Mouse (Mus musculus): ENCODE data around the gene Hcar1. TPM values are rescaled to one million over a fixed set of nuclear protein-coding genes. Genes with fewer than 3 reads are reported as not detected.

Hcar1 gene
- polyA plus RNA-seq, 1 experiment: 0.05 TPM

GRCm38 (mm10) chr5:123886365-123886764, 6.5 kb upstream of the Hcar1 start:
- Histone ChIP-seq H3K4me1 (ENCODE audit: control insufficient read depth, insufficient read depth, low read length) (no peaks in the 10 kb centered on the region), H3K36me3 (ENCODE audit: control insufficient read depth, insufficient read depth, low read length) (no peaks in the 10 kb centered on the region), H3K27ac (ENCODE audit: control insufficient read depth, insufficient read depth, low read depth, low read length) (no peak overlapping the region), H3K27me3 (ENCODE audit: control insufficient read depth, insufficient read depth, low read length) (no peaks in the 10 kb centered on the region), H3K4me3 (ENCODE audit: control insufficient read depth, low read depth, low read length) (no peak overlapping the region)
- TF ChIP-seq POLR2A (IDR thresholded peaks at IDR 0.05; ENCODE audit: control insufficient read depth, low read depth, low read length): no peak
- no peak for TF ChIP-seq CTCF (IDR thresholded peaks at IDR 0.05; ENCODE audit: control insufficient read depth, insufficient read depth, insufficient replicate concordance, low read depth, low read length)

DNA sequence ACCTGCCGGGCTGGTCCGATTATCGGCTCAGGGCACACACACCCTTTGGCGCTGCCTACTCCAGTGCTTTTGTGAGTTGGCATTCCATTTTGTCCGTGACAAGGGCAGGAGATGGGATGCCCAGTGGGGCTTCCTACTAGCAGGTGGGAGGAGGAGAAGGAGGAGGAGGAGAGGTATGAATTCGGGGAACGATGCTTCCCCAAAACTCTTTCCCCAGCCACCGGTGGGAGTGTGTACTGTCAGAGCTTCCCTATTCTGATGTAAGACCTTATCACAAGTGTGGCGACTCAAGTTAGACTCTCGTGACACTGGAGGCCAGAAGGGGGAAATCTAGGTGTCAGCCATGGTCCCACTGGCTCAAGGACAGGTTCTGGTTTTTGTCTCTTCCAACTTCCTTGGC, 4.5 kb upstream of the Hcar1 start:
- no peaks in the 10 kb centered on the region for H3K36me3 ChIP-seq (ENCODE audit: control insufficient read depth, insufficient read depth, low read length)
- peaks cover 12% of the 10 kb centered on the region for H3K4me1 ChIP-seq (ENCODE audit: control insufficient read depth, insufficient read depth, low read length)
- no peak overlapping the region for H3K4me3 ChIP-seq (ENCODE audit: control insufficient read depth, low read depth, low read length)
- H3K27ac ChIP-seq (ENCODE audit: control insufficient read depth, insufficient read depth, low read depth, low read length): no peak overlapping the region
- H3K27me3 ChIP-seq (ENCODE audit: control insufficient read depth, insufficient read depth, low read length): no peaks in the 10 kb centered on the region
- no peak for TF ChIP-seq POLR2A (IDR thresholded peaks at IDR 0.05; ENCODE audit: control insufficient read depth, low read depth, low read length)
- no peak for TF ChIP-seq CTCF (IDR thresholded peaks at IDR 0.05; ENCODE audit: control insufficient read depth, insufficient read depth, insufficient replicate concordance, low read depth, low read length)

DNA sequence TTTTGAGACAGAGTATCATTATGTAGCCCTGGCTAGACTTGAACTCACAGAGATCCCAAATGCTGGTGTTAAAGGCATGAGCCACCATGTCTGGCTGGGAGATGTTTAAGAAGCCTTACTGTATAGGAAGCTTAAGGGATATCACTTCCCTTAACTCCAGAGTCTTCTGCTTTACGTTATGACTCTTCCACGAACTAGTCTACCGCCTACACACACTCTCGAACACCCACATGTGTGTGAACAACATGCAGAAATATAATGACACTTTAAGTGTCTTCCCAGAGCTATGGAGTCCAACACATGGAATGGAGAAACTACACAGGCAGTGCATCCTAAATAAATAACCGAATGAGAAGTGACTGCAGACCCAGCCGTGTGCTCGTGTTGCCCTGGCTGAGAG, 4.1 kb upstream of the Hcar1 start:
- peaks cover 12% of the 10 kb centered on the region for H3K4me1 ChIP-seq (ENCODE audit: control insufficient read depth, insufficient read depth, low read length)
- H3K27ac ChIP-seq (ENCODE audit: control insufficient read depth, insufficient read depth, low read depth, low read length): no peak overlapping the region
- no peaks in the 10 kb centered on the region for H3K36me3 ChIP-seq (ENCODE audit: control insufficient read depth, insufficient read depth, low read length)
- TF ChIP-seq POLR2A (IDR thresholded peaks at IDR 0.05; ENCODE audit: control insufficient read depth, low read depth, low read length) (no peak), CTCF (IDR thresholded peaks at IDR 0.05; ENCODE audit: control insufficient read depth, insufficient read depth, insufficient replicate concordance, low read depth, low read length) (no peak)
- H3K4me3 ChIP-seq (ENCODE audit: control insufficient read depth, low read depth, low read length): no peak overlapping the region
- H3K27me3 ChIP-seq (ENCODE audit: control insufficient read depth, insufficient read depth, low read length): no peaks in the 10 kb centered on the region

DNA sequence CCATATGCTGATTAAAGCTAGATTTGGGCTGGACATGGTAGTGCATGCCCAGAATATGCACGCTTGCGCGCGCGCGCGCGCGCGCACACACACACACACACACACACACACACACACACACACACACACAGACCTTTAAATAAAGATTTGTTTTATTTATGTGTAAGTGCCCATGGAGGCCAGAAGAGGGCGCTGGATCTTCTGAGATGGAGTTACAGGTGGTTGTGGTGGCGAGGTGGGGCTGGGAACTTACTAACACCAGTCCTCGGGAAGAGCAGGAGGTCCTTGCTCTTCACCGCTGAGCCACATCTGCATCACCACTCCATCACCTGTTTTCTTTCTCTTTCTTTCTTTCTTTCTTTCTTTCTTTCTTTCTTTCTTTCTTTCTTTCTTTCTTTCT, 958 bp upstream of the Hcar1 start:
- H3K27ac ChIP-seq (ENCODE audit: control insufficient read depth, insufficient read depth, low read depth, low read length): no peak overlapping the region
- peaks cover 12% of the 10 kb centered on the region for H3K4me1 ChIP-seq (ENCODE audit: control insufficient read depth, insufficient read depth, low read length)
- TF ChIP-seq POLR2A (IDR thresholded peaks at IDR 0.05; ENCODE audit: control insufficient read depth, low read depth, low read length) (no peak), CTCF (IDR thresholded peaks at IDR 0.05; ENCODE audit: control insufficient read depth, insufficient read depth, insufficient replicate concordance, low read depth, low read length) (no peak)
- no peaks in the 10 kb centered on the region for H3K27me3 ChIP-seq (ENCODE audit: control insufficient read depth, insufficient read depth, low read length)
- no peak overlapping the region for H3K4me3 ChIP-seq (ENCODE audit: control insufficient read depth, low read depth, low read length)
- H3K36me3 ChIP-seq (ENCODE audit: control insufficient read depth, insufficient read depth, low read length): no peaks in the 10 kb centered on the region

- H3K4me3 ChIP-seq (ENCODE audit: control insufficient read depth, low read depth, low read length): no peak overlapping the region
- H3K27me3 ChIP-seq (ENCODE audit: control insufficient read depth, insufficient read depth, low read length): no peaks in the 10 kb centered on the region
- H3K36me3 ChIP-seq (ENCODE audit: control insufficient read depth, insufficient read depth, low read length): no peaks in the 10 kb centered on the region
- H3K4me1 ChIP-seq (ENCODE audit: control insufficient read depth, insufficient read depth, low read length): peaks cover 12% of the 10 kb centered on the region
- TF ChIP-seq CTCF (IDR thresholded peaks at IDR 0.05; ENCODE audit: control insufficient read depth, insufficient read depth, insufficient replicate concordance, low read depth, low read length) (no peak), POLR2A (IDR thresholded peaks at IDR 0.05; ENCODE audit: control insufficient read depth, low read depth, low read length) (no peak)
- no peak overlapping the region for H3K27ac ChIP-seq (ENCODE audit: control insufficient read depth, insufficient read depth, low read depth, low read length)
Measured at GRCm38 (mm10) chr5:123878056-123878455, 1.8 kb downstream of the Hcar1 start.

DNA sequence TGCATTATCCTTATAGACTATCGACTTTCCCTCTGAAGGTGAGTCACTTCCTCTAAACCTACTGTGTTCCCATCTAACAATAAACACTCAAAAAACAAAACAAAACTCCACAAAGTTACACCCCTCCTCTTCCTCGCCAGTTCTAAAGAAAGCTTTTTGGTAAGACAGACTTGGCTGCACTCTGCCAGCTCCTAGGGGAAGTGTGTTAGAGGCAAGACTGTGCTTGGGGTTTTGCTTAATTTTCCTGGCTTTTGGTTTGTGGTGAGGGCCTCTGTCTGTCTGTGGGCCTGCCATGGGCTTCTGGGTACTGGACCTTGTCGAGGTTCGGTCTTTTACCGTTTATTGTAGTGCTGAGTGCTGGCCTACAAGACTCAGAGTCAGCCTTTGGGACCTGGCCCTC, 5.6 kb downstream of the Hcar1 start:
- H3K4me1 ChIP-seq (ENCODE audit: control insufficient read depth, insufficient read depth, low read length): no peaks in the 10 kb centered on the region; the same call in 1 of the 2 replicates
- TF ChIP-seq CTCF (IDR thresholded peaks at IDR 0.05; ENCODE audit: control insufficient read depth, insufficient read depth, insufficient replicate concordance, low read depth, low read length) (no peak), POLR2A (IDR thresholded peaks at IDR 0.05; ENCODE audit: control insufficient read depth, low read depth, low read length) (no peak)
- H3K36me3 ChIP-seq (ENCODE audit: control insufficient read depth, insufficient read depth, low read length): no peaks in the 10 kb centered on the region
- H3K27ac ChIP-seq (ENCODE audit: control insufficient read depth, insufficient read depth, low read depth, low read length): no peak overlapping the region
- H3K27me3 ChIP-seq (ENCODE audit: control insufficient read depth, insufficient read depth, low read length): no peaks in the 10 kb centered on the region
- H3K4me3 ChIP-seq (ENCODE audit: control insufficient read depth, low read depth, low read length): no peak overlapping the region

- Histone ChIP-seq H3K4me3 (ENCODE audit: control insufficient read depth, low read depth, low read length) (no peak overlapping the region), H3K27me3 (ENCODE audit: control insufficient read depth, insufficient read depth, low read length) (no peaks in the 10 kb centered on the region), H3K27ac (ENCODE audit: control insufficient read depth, insufficient read depth, low read depth, low read length) (no peak overlapping the region), H3K36me3 (ENCODE audit: control insufficient read depth, insufficient read depth, low read length) (no peaks in the 10 kb centered on the region), H3K4me1 (ENCODE audit: control insufficient read depth, insufficient read depth, low read length) (no peaks in the 10 kb centered on the region)
- TF ChIP-seq CTCF (IDR thresholded peaks at IDR 0.05; ENCODE audit: control insufficient read depth, insufficient read depth, insufficient replicate concordance, low read depth, low read length) (no peak), POLR2A (IDR thresholded peaks at IDR 0.05; ENCODE audit: control insufficient read depth, low read depth, low read length) (no peak)
Measured at GRCm38 (mm10) chr5:123869615-123870014, 10.2 kb downstream of the Hcar1 start.

DNA sequence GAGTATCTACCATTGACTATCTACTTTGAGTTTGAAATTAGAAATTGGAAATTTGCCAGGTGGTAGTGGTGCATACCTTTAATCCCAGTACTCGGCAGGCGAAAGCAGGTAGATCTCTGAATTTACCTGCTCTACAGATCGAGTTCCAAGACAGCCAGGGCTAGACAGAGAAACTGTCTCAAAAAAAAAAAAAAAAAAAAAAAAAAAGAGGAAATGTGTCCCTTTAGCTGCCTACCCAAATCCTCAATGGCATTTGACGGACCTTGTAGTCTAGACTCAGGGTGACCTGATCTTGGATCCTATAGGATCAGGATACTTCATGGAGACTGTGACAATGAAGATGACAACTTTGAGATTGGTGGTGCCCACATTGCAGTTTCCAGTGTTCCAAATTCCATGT, 13.4 kb downstream of the Hcar1 start:
- TF ChIP-seq POLR2A (IDR thresholded peaks at IDR 0.05; ENCODE audit: control insufficient read depth, low read depth, low read length) (no peak), CTCF (IDR thresholded peaks at IDR 0.05; ENCODE audit: control insufficient read depth, insufficient read depth, insufficient replicate concordance, low read depth, low read length) (no peak)

More for the DNA sequence above, 13.4 kb downstream of the Hcar1 start:
- Histone ChIP-seq H3K4me1 (ENCODE audit: control insufficient read depth, insufficient read depth, low read length) (no peaks in the 10 kb centered on the region), H3K4me3 (ENCODE audit: control insufficient read depth, low read depth, low read length) (no peak overlapping the region), H3K27ac (ENCODE audit: control insufficient read depth, insufficient read depth, low read depth, low read length) (no peak overlapping the region), H3K27me3 (ENCODE audit: control insufficient read depth, insufficient read depth, low read length) (no peaks in the 10 kb centered on the region), H3K36me3 (ENCODE audit: control insufficient read depth, insufficient read depth, low read length) (no peaks in the 10 kb centered on the region)

Data from testis, adult 2 months (tissue).